Comparison of ENCODE assay signal across 10 mouse cellular contexts in the genomic region with DNA sequence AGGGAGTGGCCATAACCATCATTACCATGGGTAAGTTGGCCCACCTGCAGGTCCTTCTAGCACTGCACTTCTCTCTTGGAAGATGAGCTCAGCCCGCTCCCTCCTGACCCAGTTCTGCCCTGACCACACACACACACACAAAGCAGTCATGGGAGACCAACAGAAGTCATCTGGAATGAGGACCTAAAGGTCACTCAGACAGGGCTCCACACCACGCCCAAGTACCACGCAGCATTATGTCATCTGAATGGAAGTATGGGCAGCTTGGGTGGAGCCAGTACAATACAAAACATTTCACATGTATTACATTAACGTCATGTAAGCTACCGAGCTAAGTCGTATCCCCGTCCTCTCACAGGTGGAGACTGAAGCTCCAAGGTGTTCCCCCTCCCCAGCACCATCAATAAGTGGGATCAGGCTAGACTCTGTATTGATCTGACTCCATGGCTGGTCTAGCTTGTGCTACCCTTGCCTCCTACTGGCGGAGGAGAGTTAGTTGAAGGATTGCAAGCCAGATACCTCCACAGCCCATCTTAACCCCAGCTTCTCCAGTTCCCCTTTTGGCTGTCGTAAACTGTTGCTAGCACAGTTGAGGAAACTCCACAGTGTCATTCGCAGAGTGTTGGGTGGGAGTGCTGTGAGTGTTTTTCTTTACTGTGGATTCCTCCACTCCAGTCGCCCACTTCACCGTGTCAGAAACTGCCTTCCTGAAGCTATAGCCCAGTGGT. TPM values are rescaled to one million over a fixed set of nuclear protein-coding genes. Genes with fewer than 3 reads are reported as not detected.
DNase-seq lines count a peak whose midpoint lies in the region; ATAC-seq lines count a peak whose summit lies in the region.
"Had no signal": no experiment of that assay in that cellular context is flagged by ENCODE, and none has a peak within 500 bp of the region (broad histone marks: within the 10 kb centered on the region; RNA-seq: fewer than 3 reads in every experiment).

No protein-coding gene starts in this region.

- no peak overlapping the region for H3K9ac ChIP-seq in heart, embryonic 12.5 days
- no peak overlapping the region for H3K9ac ChIP-seq in neural tube, embryonic 13.5 days
- H3K9ac ChIP-seq: midbrain, embryonic 15.5 days had no signal

- intact Hi-C loops in heart, postnatal 36 days (cut with DNase I): no loop called here

- no peaks in the 10 kb centered on the region for H3K27me3 ChIP-seq in heart, embryonic 12.5 days (replicated peaks)
- H3K27me3 ChIP-seq in neural tube, embryonic 13.5 days: no peaks in the 10 kb centered on the region
- H3K27me3 ChIP-seq: midbrain, embryonic 15.5 days had no signal

- 84% methylated on average over 12 of the region's 12 CpGs for WGBS in heart, embryonic 12.5 days
- WGBS in neural tube, embryonic 13.5 days: 92% methylated on average over 12 of the region's 12 CpGs

- peak overlapping the region; percentile 58; the same call in 1 of the 2 replicates for H3K27ac ChIP-seq in heart, embryonic 12.5 days (ENCODE audit: poor library complexity, severe bottlenecking)
- peak overlapping the region; percentile 46; the same call in 1 of the 2 replicates for H3K27ac ChIP-seq in neural tube, embryonic 13.5 days (replicated peaks)
- H3K27ac ChIP-seq: midbrain, embryonic 15.5 days had no signal

- H3K36me3 ChIP-seq in heart, embryonic 12.5 days: no peaks in the 10 kb centered on the region
- H3K36me3 ChIP-seq in neural tube, embryonic 13.5 days: no peaks in the 10 kb centered on the region
- H3K36me3 ChIP-seq: midbrain, embryonic 15.5 days had no signal

- no peak for ATAC-seq in heart, embryonic 12.5 days (ENCODE audit: insufficient number of reproducible peaks, low FRiP score)
- no peak for ATAC-seq in neural tube, embryonic 13.5 days (ENCODE audit: low read depth)
- ATAC-seq: hindbrain, embryonic 16.5 days; midbrain, embryonic 15.5 days had no signal

- no peak overlapping the region for H3K4me2 ChIP-seq in heart, embryonic 12.5 days
- H3K4me2 ChIP-seq in neural tube, embryonic 13.5 days: no peak overlapping the region
- H3K4me2 ChIP-seq: midbrain, embryonic 15.5 days had no signal

- peaks cover 69% of the 10 kb centered on the region for H3K4me1 ChIP-seq in heart, embryonic 12.5 days (replicated peaks)
- H3K4me1 ChIP-seq in neural tube, embryonic 13.5 days (replicated peaks): 0 out of 2 replicates have a peak, but pooled peaks cover 4% of the 10 kb centered on the region
- H3K4me1 ChIP-seq: midbrain, embryonic 15.5 days had no signal

- H3K4me3 ChIP-seq in heart, embryonic 12.5 days: no peak overlapping the region
- no peak overlapping the region for H3K4me3 ChIP-seq in neural tube, embryonic 13.5 days
- H3K4me3 ChIP-seq: midbrain, embryonic 15.5 days had no signal

- no peaks in the 10 kb centered on the region for H3K9me3 ChIP-seq in heart, embryonic 12.5 days (replicated peaks)
- H3K9me3 ChIP-seq in neural tube, embryonic 13.5 days: no peaks in the 10 kb centered on the region
- H3K9me3 ChIP-seq: midbrain, embryonic 15.5 days had no signal

- DNase-seq in heart, postnatal 36 days: no peak
- DNase-seq in neural tube, embryonic 10.5 days (ENCODE audit: extremely low spot score, low spot score): no peak
- peak; percentile 70 for DNase-seq in lung, postnatal 36 days
- no peak for DNase-seq in spleen, postnatal 10 days (ENCODE audit: low spot score in 2 of 2)
- no peak for DNase-seq in retina, postnatal 1 day
- no peak for DNase-seq in right cerebral cortex, postnatal 36 days (ENCODE audit: low spot score in 2 of 2)

RNA-seq across cellular contexts. Expression of a gene that starts 19.9 kb away (rescaled TPM):
- polyA plus RNA-seq in heart, embryonic 12.5 days (2016; fragmentation: Nextera tagmentation; extraction: Ambion mirVana): 13.8 and 16.1 TPM in 2 replicates
- total RNA-seq in heart, postnatal 36 days (2021): 10 to 100 TPM; 19.6 to 21.2 TPM
- 14.9 and 15.6 TPM in 2 replicates for polyA plus RNA-seq in neural tube, embryonic 13.5 days (2015; fragmentation: Nextera tagmentation; extraction: Ambion mirVana)

RNA-seq across cellular contexts. Expression of a gene that starts 20.5 kb away (rescaled TPM):
- polyA plus RNA-seq in heart, embryonic 12.5 days (2016; fragmentation: Nextera tagmentation; extraction: Ambion mirVana): 21.6 and 26.3 TPM in 2 replicates
- 10 to 100 TPM; 17.3 to 18.0 TPM for total RNA-seq in heart, postnatal 36 days (2021)
- 32.8 and 37.1 TPM in 2 replicates for polyA plus RNA-seq in neural tube, embryonic 13.5 days (2015; fragmentation: Nextera tagmentation; extraction: Ambion mirVana)

RNA-seq across cellular contexts. Expression of a gene that starts 34.4 kb away (rescaled TPM):
- not detected in 2 replicates for polyA plus RNA-seq in heart, embryonic 12.5 days (2016; fragmentation: Nextera tagmentation; extraction: Ambion mirVana)
- under 1 TPM; 0.24 to 0.36 TPM for total RNA-seq in heart, postnatal 36 days (2021)
- 0.53 and 0.73 TPM in 2 replicates for polyA plus RNA-seq in neural tube, embryonic 13.5 days (2015; fragmentation: Nextera tagmentation; extraction: Ambion mirVana)

RNA-seq across cellular contexts. Expression of a gene that starts 44.0 kb away (rescaled TPM):
- polyA plus RNA-seq in heart, embryonic 12.5 days (2016; fragmentation: Nextera tagmentation; extraction: Ambion mirVana): 0.69 and 1.0 TPM in 2 replicates
- 1 to 10 TPM; 1.4 to 1.7 TPM for total RNA-seq in heart, postnatal 36 days (2021)
- 0.93 and 1.6 TPM in 2 replicates for polyA plus RNA-seq in neural tube, embryonic 13.5 days (2015; fragmentation: Nextera tagmentation; extraction: Ambion mirVana)

RNA-seq across cellular contexts. Expression of a gene that starts 50.6 kb away (rescaled TPM):
- polyA plus RNA-seq in heart, embryonic 12.5 days (2016; fragmentation: Nextera tagmentation; extraction: Ambion mirVana): not detected in 2 replicates
- not detected for total RNA-seq in heart, postnatal 36 days (2021)
- polyA plus RNA-seq in neural tube, embryonic 13.5 days (2015; fragmentation: Nextera tagmentation; extraction: Ambion mirVana): 0.36 TPM in 1 of 2 replicates, not detected in the other
- polyA plus RNA-seq: hindbrain, embryonic 16.5 days; midbrain, embryonic 15.5 days had no signal
